Mouse (Mus musculus) liver, adult 2 months (tissue): ENCODE measurements at regions not wholly inside any gene's neighbourhood (a gene's known extent, or its start where the extent isn't known, plus 50 kb on each side); places are given as distances from the start of the nearest gene placed in this dataset.

ENCODE experiments used
- CTCF ChIP-seq: fragments of 200-500 bp; IDR thresholded peaks from 2 replicates; pipeline ENCODE4 v1.5.1; 2011; ENCODE audit warnings: low read depth, low read length, control low read depth
- POLR2A ChIP-seq: fragments of 200-500 bp; IDR thresholded peaks from 2 replicates; pipeline ENCODE4 v1.6.1; 2011; ENCODE audit warnings: low read length, control low read depth; ENCODE audit not compliant: insufficient read depth; ENCODE audit errors: extremely low read depth

- TF ChIP-seq CTCF (no peak), POLR2A (no peak)
Measured at GRCm38 (mm10) chr19:26026103-26026502, 353.9 kb downstream of the Dmrt2 start.
